Mouse (Mus musculus) CD4-positive, CD25-positive, alpha-beta regulatory T cell, adult 9 weeks (primary cell): ENCODE data around the gene Lce3b. TPM values are rescaled to one million over a fixed set of nuclear protein-coding genes. Genes with fewer than 3 reads are reported as not detected.

ENCODE experiments used
- polyA plus RNA-seq: library from polyadenylated mRNA; unstranded; fragments of 100-300 nt; shearing (Covaris generic); gene quantifications from one replicate; pipeline ENCODE4 v1.2.1, GENCODE M21; 2017

The Lce3b gene
- not detected for polyA plus RNA-seq

GRCm38 (mm10) chr3:92932679-92933078 lies at the start of gene Lce3b:
TSS of gene Lce3b (plus strand) at chr3:92932979.

GRCm38 (mm10) chr3:92926130-92926529 lies 6.6 kb upstream of the Lce3b start, which contains the start of gene Lce3a:
TSS of gene Lce3a (minus strand) at chr3:92926230.

GRCm38 (mm10) chr3:92944186-92944585 lies 11.4 kb downstream of the Lce3b start, which contains the start of gene Lce3c:
TSS of gene Lce3c (plus strand) at chr3:92944486.

GRCm38 (mm10) chr3:92957090-92957489 lies 24.3 kb downstream of the Lce3b start, which contains the start of gene Lce3d:
TSS of gene Lce3d (plus strand) at chr3:92957390.

GRCm38 (mm10) chr3:92966761-92967160 lies 34.0 kb downstream of the Lce3b start, which contains the start of gene Lce3e:
TSS of gene Lce3e (plus strand) at chr3:92967061.

Other genes with a start within 250 kb of the Lce3b start
- gene Lce1d, start 245.8 kb upstream of the Lce3b start, polyA plus RNA-seq: not detected
- not detected for gene Lce1e, start 223.9 kb upstream of the Lce3b start, polyA plus RNA-seq
- gene Lce1f, start 212.6 kb upstream of the Lce3b start, polyA plus RNA-seq: not detected
- not detected for gene Gm38119, start 193.9 kb upstream of the Lce3b start, polyA plus RNA-seq
- gene Lce1g, start 180.6 kb upstream of the Lce3b start, polyA plus RNA-seq: not detected
- gene Lce1h, start 167.9 kb upstream of the Lce3b start, polyA plus RNA-seq: not detected
- not detected for gene Lce1i, start 154.1 kb upstream of the Lce3b start, polyA plus RNA-seq
- gene Lce1j, start 142.5 kb upstream of the Lce3b start, polyA plus RNA-seq: not detected
- not detected for gene Lce1k, start 125.1 kb upstream of the Lce3b start, polyA plus RNA-seq
- gene Kprp, start 105.7 kb upstream of the Lce3b start, polyA plus RNA-seq: not detected
- not detected for gene Lce1l, start 81.7 kb upstream of the Lce3b start, polyA plus RNA-seq
- gene 2310050C09Rik, start 62.8 kb upstream of the Lce3b start, polyA plus RNA-seq: not detected
- not detected for gene Lce3a, start 6.7 kb upstream of the Lce3b start, polyA plus RNA-seq
- not detected for gene Lce3c, start 11.5 kb downstream of the Lce3b start, polyA plus RNA-seq
- gene Lce3d, start 24.4 kb downstream of the Lce3b start, polyA plus RNA-seq: not detected
- not detected for gene Lce3e, start 34.1 kb downstream of the Lce3b start, polyA plus RNA-seq
- gene Lce3f, start 59.2 kb downstream of the Lce3b start, polyA plus RNA-seq: not detected
- gene Crct1, start 82.7 kb downstream of the Lce3b start, polyA plus RNA-seq: not detected
- gene Lce1m, start 86.1 kb downstream of the Lce3b start, polyA plus RNA-seq: not detected
- gene Gm4858, start 135.8 kb downstream of the Lce3b start, polyA plus RNA-seq: 0.40 TPM
- not detected for gene Crnn, start 211.8 kb downstream of the Lce3b start, polyA plus RNA-seq